Mouse (Mus musculus) E14TG2a.4 (cell line): ENCODE data around the gene Med25.

Experiments
- CTCF ChIP-seq: conservative IDR thresholded peaks from 2 replicates; pipeline ENCODE4 v1.5.1; 2014; ENCODE audit warnings: low read length
- POU5F1 ChIP-seq: IDR thresholded peaks from 2 replicates; pipeline ENCODE4 v1.6.1; 2014; ENCODE audit warnings: low read length, borderline replicate concordance

DNA sequence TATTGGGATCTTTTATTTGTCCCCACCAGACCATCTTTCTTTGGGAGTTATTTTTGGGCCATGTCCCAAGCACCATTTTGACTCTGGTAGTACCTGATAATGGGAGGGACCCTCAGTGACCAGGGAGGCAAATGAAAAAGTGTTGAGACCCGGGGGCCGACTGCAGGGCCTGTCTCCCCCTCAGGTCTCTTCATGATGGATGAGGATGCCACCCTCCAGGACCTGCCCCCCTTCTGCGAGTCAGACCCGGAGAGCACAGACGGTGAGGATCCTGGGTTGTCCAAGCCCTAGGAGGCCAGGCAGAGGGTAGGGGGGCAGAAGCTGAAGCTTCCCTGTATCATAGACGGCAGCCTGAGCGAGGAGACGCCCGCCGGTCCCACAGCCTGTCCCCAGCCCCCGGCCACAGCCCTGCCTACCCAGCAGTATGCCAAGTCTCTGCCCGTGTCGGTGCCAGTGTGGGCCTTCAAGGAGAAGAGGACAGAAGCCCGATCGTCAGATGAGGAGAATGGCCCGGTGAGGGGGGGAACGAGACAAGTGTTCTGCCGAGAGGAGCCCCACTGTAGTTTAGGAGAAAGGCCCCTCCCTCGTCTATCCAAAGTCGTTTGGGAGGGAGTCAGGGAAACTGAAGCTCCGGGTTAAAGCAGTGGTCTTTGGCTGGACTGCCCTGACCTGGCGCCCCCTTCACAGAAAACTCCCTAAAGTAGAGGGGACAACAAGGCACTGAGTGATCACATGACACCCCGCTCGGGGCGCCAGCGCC, 38.7 kb downstream of the Med25 start:
- TF ChIP-seq CTCF (no peak), POU5F1 (no peak)
